Mouse (Mus musculus) heart, postnatal 4 days (tissue): Measurements from ENCODE around the gene Mycbp2. TPM values are rescaled to one million over a fixed set of nuclear protein-coding genes. Genes with fewer than 3 reads are reported as not detected.

ENCODE experiments used
- DNase-seq: peaks from one replicate; pipeline ENCODE4 v3.0.0; 2021
- total RNA-seq, 2 experiments: library from RNA; stranded (reverse); gene quantifications; 2 replicates each; pipeline ENCODE4 v1.2.3; 2021

The Mycbp2 gene
- total RNA-seq, 2 experiments from 2014 or later, result 30.9 to 33.3 TPM

GRCm38 (mm10) chr14:103102246-103102645 is 244.4 kb downstream of the Mycbp2 start:
- DNase-seq, result no peak

GRCm38 (mm10) chr14:103101171-103101570 is 245.4 kb downstream of the Mycbp2 start:
- DNase-seq, result no peak

GRCm38 (mm10) chr14:103100296-103100695 is 246.3 kb downstream of the Mycbp2 start:
- DNase-seq, result no peak

- peak; percentile 93 for DNase-seq
These were observed 247.2 kb downstream of the Mycbp2 start, which contains the start of gene Fbxl3 for GRCm38 (mm10) chr14:103099238-103099933. Fbxl3 (minus strand) TSS chr14:103099566.

- DNase-seq, result peak; percentile 89
These were observed 247.9 kb downstream of the Mycbp2 start for GRCm38 (mm10) chr14:103098587-103099235.

GRCm38 (mm10) chr14:103098213-103098586 is 248.4 kb downstream of the Mycbp2 start:
- DNase-seq, result no peak

GRCm38 (mm10) chr14:103096621-103097020 is 250.0 kb downstream of the Mycbp2 start:
- DNase-seq, result no peak

- DNase-seq, result no peak
These were observed 250.8 kb downstream of the Mycbp2 start for GRCm38 (mm10) chr14:103095826-103096225.

- DNase-seq, result no peak
These were observed 251.6 kb downstream of the Mycbp2 start for GRCm38 (mm10) chr14:103095036-103095435.

- DNase-seq, result no peak
These were observed 252.9 kb downstream of the Mycbp2 start for GRCm38 (mm10) chr14:103093670-103094069.

- no peak for DNase-seq
These were observed 253.4 kb downstream of the Mycbp2 start for GRCm38 (mm10) chr14:103093236-103093635.

- DNase-seq, result peak; percentile 75
These were observed 258.0 kb downstream of the Mycbp2 start for GRCm38 (mm10) chr14:103088624-103089023.

- no peak for DNase-seq
These were observed 258.8 kb downstream of the Mycbp2 start for GRCm38 (mm10) chr14:103087846-103088245.

GRCm38 (mm10) chr14:103086671-103087324 is 259.8 kb downstream of the Mycbp2 start:
- no peak for DNase-seq

- DNase-seq, result no peak
These were observed 260.6 kb downstream of the Mycbp2 start for GRCm38 (mm10) chr14:103085840-103086533.

GRCm38 (mm10) chr14:103079209-103079977 is 267.2 kb downstream of the Mycbp2 start:
- no peak for DNase-seq

- no peak for DNase-seq
These were observed 268.4 kb downstream of the Mycbp2 start for GRCm38 (mm10) chr14:103078006-103078912.

- DNase-seq, result no peak
These were observed 269.2 kb downstream of the Mycbp2 start for GRCm38 (mm10) chr14:103077272-103078005.

- DNase-seq, result no peak
These were observed 271.4 kb downstream of the Mycbp2 start for GRCm38 (mm10) chr14:103075166-103075565.

- DNase-seq, result no peak
These were observed 272.8 kb downstream of the Mycbp2 start for GRCm38 (mm10) chr14:103073825-103074224.
